Mouse (Mus musculus) kidney, adult 2 months (tissue): ENCODE measurements around the gene Kif26b. TPM values are rescaled to one million over a fixed set of nuclear protein-coding genes. Genes with fewer than 3 reads are reported as not detected.

Experiments used
- DNase-seq: peaks from one replicate; pipeline ENCODE4 v3.0.0; 2021
- H3K27ac ChIP-seq: fragments of 200-500 bp; 2 replicates; pipeline ENCODE4 v1.5.1; 2012; ENCODE audit warnings: low read depth, low read length, control low read depth, inconsistent platforms; ENCODE audit not compliant: insufficient read depth
- H3K27me3 ChIP-seq: fragments of 200-500 bp; replicated peaks from 2 replicates; pipeline ENCODE4 v1.6.1; 2012; ENCODE audit warnings: mild to moderate bottlenecking, moderate library complexity, low read length, inconsistent platforms; ENCODE audit not compliant: control insufficient read depth, insufficient read depth
- H3K36me3 ChIP-seq: fragments of 200-500 bp; 2 replicates; pipeline ENCODE4 v1.6.1; 2012; ENCODE audit warnings: mild to moderate bottlenecking, moderate library complexity, low read length, inconsistent platforms; ENCODE audit not compliant: control insufficient read depth, insufficient read depth
- H3K4me1 ChIP-seq: fragments of 200-500 bp; 2 replicates; pipeline ENCODE4 v1.6.1; 2011; ENCODE audit warnings: low read length; ENCODE audit not compliant: control insufficient read depth, insufficient read depth
- H3K4me3 ChIP-seq: fragments of 200-500 bp; 2 replicates; pipeline ENCODE4 v1.5.1; 2011; ENCODE audit warnings: mild to moderate bottlenecking, low read depth, low read length, control low read depth; ENCODE audit not compliant: insufficient read depth
- CTCF ChIP-seq: fragments of 200-500 bp; conservative IDR thresholded peaks from 2 replicates; pipeline ENCODE4 v1.5.1; 2011; ENCODE audit warnings: low read depth, mild to moderate bottlenecking, control low read depth, low read length, moderate library complexity, mixed read lengths; ENCODE audit not compliant: insufficient read depth, insufficient read length
- POLR2A ChIP-seq: fragments of 200-500 bp; IDR thresholded peaks from one replicate; pipeline ENCODE4 v1.6.1; 2011; ENCODE audit warnings: low read depth, low read length, control low read depth
- WGBS: fragments of 180-500 bp; shearing (Covaris S2); methylation state at CpG from one replicate; pipeline ENCODE4 v1.1.7; 2018; 5-methylcytosine and 5-hydroxymethylcytosine counted together
- polyA plus RNA-seq: library from polyadenylated mRNA; depleted of rRNA; stranded (reverse); fragments of >200 nt; gene quantifications from 2 replicates; pipeline ENCODE4 v1.2.3, GENCODE M21; 2012

Kif26b gene
- polyA plus RNA-seq, 1 experiment: 0.97 TPM

GRCm38 (mm10) chr1:178634359-178635085 lies 105.6 kb downstream of the Kif26b start:
- TF ChIP-seq CTCF (no peak), POLR2A (no peak)
- Histone ChIP-seq H3K27ac (no peak overlapping the region), H3K4me3 (no peak overlapping the region), H3K4me1 (no peaks in the 10 kb centered on the region), H3K27me3 (no peaks in the 10 kb centered on the region), H3K36me3 (no peaks in the 10 kb centered on the region)
- WGBS: 57% methylated on average over 19 of the region's 19 CpGs
- no peak for DNase-seq

- TF ChIP-seq POLR2A (no peak), CTCF (no peak)
- 93% methylated on average over 4 of the region's 4 CpGs for WGBS
- no peaks in the 10 kb centered on the region for H3K36me3 ChIP-seq
- no peak for DNase-seq
- H3K27ac ChIP-seq: no peak overlapping the region
- H3K4me3 ChIP-seq: no peak overlapping the region
- no peaks in the 10 kb centered on the region for H3K4me1 ChIP-seq
- no peaks in the 10 kb centered on the region for H3K27me3 ChIP-seq
Measured at GRCm38 (mm10) chr1:178635470-178635869, 106.5 kb downstream of the Kif26b start.

- TF ChIP-seq POLR2A (no peak), CTCF (no peak)
- no peaks in the 10 kb centered on the region for H3K36me3 ChIP-seq
- H3K4me3 ChIP-seq: no peak overlapping the region
- no peak overlapping the region for H3K27ac ChIP-seq
- no peaks in the 10 kb centered on the region for H3K4me1 ChIP-seq
- WGBS: 76% methylated on average over 7 of the region's 7 CpGs
- no peaks in the 10 kb centered on the region for H3K27me3 ChIP-seq
- no peak for DNase-seq
Measured at GRCm38 (mm10) chr1:178637293-178637692, 108.4 kb downstream of the Kif26b start.

- WGBS: 70% methylated on average over 6 of the region's 6 CpGs
- H3K36me3 ChIP-seq: no peaks in the 10 kb centered on the region
- no peaks in the 10 kb centered on the region for H3K27me3 ChIP-seq
- no peak overlapping the region for H3K4me3 ChIP-seq
- no peak for DNase-seq
- H3K27ac ChIP-seq: no peak overlapping the region
- TF ChIP-seq POLR2A (no peak), CTCF (no peak)
- H3K4me1 ChIP-seq: no peaks in the 10 kb centered on the region
Measured at GRCm38 (mm10) chr1:178639951-178640350, 111.0 kb downstream of the Kif26b start.

GRCm38 (mm10) chr1:178640719-178641455 lies 112.0 kb downstream of the Kif26b start:
- 41% methylated on average over 11 of the region's 11 CpGs for WGBS
- peak; percentile 14 for DNase-seq
- Histone ChIP-seq H3K27ac (no peak overlapping the region), H3K4me3 (no peak overlapping the region), H3K27me3 (no peaks in the 10 kb centered on the region), H3K4me1 (no peaks in the 10 kb centered on the region), H3K36me3 (no peaks in the 10 kb centered on the region)
- TF ChIP-seq POLR2A (no peak), CTCF (no peak)

GRCm38 (mm10) chr1:178641788-178642187 lies 112.9 kb downstream of the Kif26b start:
- 85% methylated on average over 2 of the region's 2 CpGs for WGBS
- TF ChIP-seq CTCF (no peak), POLR2A (no peak)

GRCm38 (mm10) chr1:178644954-178645353 lies 116.0 kb downstream of the Kif26b start:
- H3K27ac ChIP-seq: no peak overlapping the region
- H3K4me1 ChIP-seq: no peaks in the 10 kb centered on the region
- no peaks in the 10 kb centered on the region for H3K27me3 ChIP-seq
- no peaks in the 10 kb centered on the region for H3K36me3 ChIP-seq
- no peak overlapping the region for H3K4me3 ChIP-seq
- DNase-seq: no peak
- WGBS: 81% methylated on average over 4 of the region's 4 CpGs
- TF ChIP-seq CTCF: no peak
- TF ChIP-seq POLR2A: no peak

More at GRCm38 (mm10) chr1:178641788-178642187, 112.9 kb downstream of the Kif26b start:
- H3K27me3 ChIP-seq: no peaks in the 10 kb centered on the region
- no peak for DNase-seq
- no peak overlapping the region for H3K4me3 ChIP-seq
- no peaks in the 10 kb centered on the region for H3K36me3 ChIP-seq
- no peaks in the 10 kb centered on the region for H3K4me1 ChIP-seq
- no peak overlapping the region for H3K27ac ChIP-seq
